Mouse (Mus musculus) erythroblast, embryonic 14.5 days (primary cell): ENCODE results near the gene Dpf2. TPM values are rescaled to one million over a fixed set of nuclear protein-coding genes. Genes with fewer than 3 reads are reported as not detected.
A peak's percentile ranks its signal among the peaks of the same experiment; 100 is the strongest.

Experiments used
- H3K27me3 ChIP-seq: 2 replicates; pipeline ENCODE4 v1.6.1; 2012; ENCODE audit warnings: inconsistent platforms; ENCODE audit not compliant: control insufficient read depth
- H3K36me3 ChIP-seq: 2 replicates; pipeline ENCODE4 v1.6.1; 2012; ENCODE audit warnings: mild to moderate bottlenecking, inconsistent platforms; ENCODE audit not compliant: control insufficient read depth
- H3K4me1 ChIP-seq: 2 replicates; pipeline ENCODE4 v1.6.1; 2012; ENCODE audit warnings: inconsistent platforms; ENCODE audit not compliant: control insufficient read depth
- H3K4me3 ChIP-seq: replicated peaks from 2 replicates; pipeline ENCODE3; 2012; ENCODE audit warnings: moderate library complexity, mild to moderate bottlenecking, inconsistent platforms
- H3K9me3 ChIP-seq: 2 replicates; pipeline ENCODE4 v1.6.1; 2012; ENCODE audit warnings: low read length, inconsistent platforms, mixed read lengths; ENCODE audit not compliant: control insufficient read depth
- GATA1 ChIP-seq: IDR thresholded peaks from 2 replicates; pipeline ENCODE4 v1.6.1; 2012; ENCODE audit warnings: low read length, inconsistent platforms, mixed read lengths
- TAL1 ChIP-seq: IDR thresholded peaks from 3 replicates; pipeline ENCODE4 v1.6.1; 2012; ENCODE audit warnings: low read length, inconsistent platforms, mixed read lengths
- polyA plus RNA-seq: library from polyadenylated mRNA; stranded (reverse); fragments of >175 nt; gene quantifications from 2 replicates; pipeline ENCODE4 v1.2.3, GENCODE M21; 2012

Dpf2 gene
- polyA plus RNA-seq, 1 experiment = 2.7 TPM

DNA sequence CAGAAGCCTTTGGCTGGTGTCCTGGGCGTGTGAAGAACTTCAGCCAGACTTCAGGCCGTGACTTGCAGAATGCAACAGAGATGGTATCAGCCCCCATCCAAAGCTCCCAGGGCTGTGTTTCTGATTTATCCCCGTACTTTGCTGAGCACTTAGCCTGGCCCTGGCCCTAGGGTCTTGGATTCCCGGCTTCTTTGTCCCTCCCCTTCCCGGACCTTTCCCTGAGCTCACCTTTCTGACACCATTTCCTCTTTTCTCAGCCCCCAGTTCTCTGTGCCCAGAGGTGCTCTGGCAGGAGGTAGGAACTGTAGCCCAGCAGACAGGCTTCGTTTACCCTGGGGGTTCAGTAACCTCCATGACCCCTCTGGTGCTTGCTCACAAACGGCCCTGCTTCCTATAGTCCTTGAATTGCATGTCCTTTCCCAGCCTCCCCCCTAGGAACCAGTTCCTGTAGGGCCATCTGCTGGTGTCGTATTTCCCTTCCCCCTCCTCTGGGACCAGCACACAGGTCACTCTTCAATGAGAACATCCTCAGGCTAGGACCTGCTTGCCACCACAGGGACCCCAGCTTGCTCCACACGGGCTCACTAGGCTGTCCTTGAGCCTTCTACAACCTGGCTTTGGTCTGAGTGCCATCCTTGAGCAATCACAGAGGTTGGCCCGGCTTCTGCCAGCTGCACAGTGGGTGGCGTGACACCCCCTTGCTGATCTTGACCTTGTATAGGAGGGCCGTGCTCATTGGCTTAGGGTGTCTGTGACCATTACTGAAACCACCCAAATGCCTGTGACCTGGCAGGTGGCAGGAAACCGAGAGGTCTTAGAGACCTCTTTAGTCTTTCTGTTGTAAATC is 63.8 kb downstream of the Dpf2 start:
- Histone ChIP-seq H3K36me3 (peaks cover 22% of the 10 kb centered on the region), H3K9me3 (no peaks in the 10 kb centered on the region), H3K4me1 (peaks cover 89% of the 10 kb centered on the region), H3K4me3 (peak overlapping the region; percentile 67), H3K27me3 (no peaks in the 10 kb centered on the region)
- peak; percentile 59; the same call in 1 of the 2 replicates for TF ChIP-seq GATA1
- no peak for TF ChIP-seq TAL1

DNA sequence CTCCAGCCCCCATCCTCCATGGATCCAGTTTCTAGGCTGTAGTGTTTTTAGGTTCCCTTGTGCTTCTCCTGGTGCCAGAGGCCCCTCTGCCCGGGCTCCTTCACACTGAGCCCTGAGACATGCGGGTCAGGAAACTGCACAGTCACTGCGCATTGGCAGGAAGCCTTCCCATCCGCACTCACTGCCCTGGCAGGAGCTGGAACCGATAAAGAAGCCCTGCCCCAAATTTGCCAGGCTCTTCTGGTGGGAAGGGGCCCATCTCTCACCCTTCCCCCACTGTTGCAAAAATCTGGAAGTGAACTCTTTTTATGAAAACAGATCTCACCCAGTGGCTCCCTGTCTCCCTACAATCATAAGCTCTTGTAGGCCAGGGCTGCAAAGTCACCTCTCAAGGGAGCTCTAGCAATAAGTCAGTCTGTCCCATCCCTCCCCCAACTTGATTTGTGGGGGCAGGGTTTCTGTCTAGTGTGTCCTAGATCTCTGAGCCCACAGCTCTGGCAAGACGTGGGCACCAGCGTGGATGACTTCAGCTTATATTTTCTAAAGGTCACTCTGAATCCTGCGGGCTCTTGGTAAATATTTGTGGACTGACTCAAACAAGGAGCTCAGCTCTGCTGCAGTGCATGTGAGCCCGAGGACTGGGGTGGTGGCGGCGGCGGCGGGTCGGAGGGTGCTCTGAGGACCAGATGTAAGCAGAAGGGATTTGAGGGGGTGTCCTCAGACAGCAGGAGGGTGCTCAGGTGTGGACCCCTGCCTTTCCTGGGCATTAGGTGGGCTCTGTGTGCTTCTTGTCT is 64.6 kb downstream of the Dpf2 start:
- no peaks in the 10 kb centered on the region for H3K9me3 ChIP-seq
- peaks cover 97% of the 10 kb centered on the region for H3K4me1 ChIP-seq

DNA sequence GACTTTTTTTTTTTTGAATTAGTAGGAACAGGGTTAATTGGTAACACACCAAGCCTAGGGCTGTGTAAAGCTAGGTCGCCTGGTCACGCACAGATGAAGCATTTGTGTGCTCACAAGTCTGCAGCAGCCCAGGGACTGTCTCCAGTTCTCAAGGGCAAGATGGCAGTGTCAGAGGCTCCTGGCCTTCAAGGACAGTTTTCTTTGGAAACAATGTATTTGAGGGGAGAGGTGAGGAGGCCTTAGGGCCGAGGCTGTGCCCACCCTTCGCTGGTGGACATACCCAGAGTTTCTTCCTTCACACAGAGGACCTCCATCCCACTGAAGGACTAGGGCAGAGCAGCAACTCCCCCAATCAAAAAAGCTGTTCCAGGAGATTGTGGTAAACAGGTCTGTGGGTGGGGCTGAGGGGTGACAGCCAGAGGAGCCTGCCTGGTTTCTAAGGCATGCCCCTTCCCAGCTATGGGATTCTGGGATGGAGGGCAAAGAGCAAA is 65.5 kb downstream of the Dpf2 start:
- TF ChIP-seq GATA1 (no peak), TAL1 (no peak)
- H3K4me1 ChIP-seq = peaks cover 99% of the 10 kb centered on the region
- H3K9me3 ChIP-seq = no peaks in the 10 kb centered on the region
- peaks cover 23% of the 10 kb centered on the region for H3K36me3 ChIP-seq
- no peaks in the 10 kb centered on the region for H3K27me3 ChIP-seq
- peak overlapping the region; percentile 67 for H3K4me3 ChIP-seq

More for the DNA sequence above, 64.6 kb downstream of the Dpf2 start:
- Histone ChIP-seq H3K4me3 (peak overlapping the region; percentile 67), H3K27me3 (no peaks in the 10 kb centered on the region), H3K36me3 (peaks cover 28% of the 10 kb centered on the region)
- TF ChIP-seq GATA1 (peak; percentile 26; the same call in 1 of the 2 replicates), TAL1 (peak; percentile 36; the same call in 1 of the 3 replicates)

GRCm38 (mm10) chr19:5846557-5847305 is 66.1 kb downstream of the Dpf2 start:
- H3K27me3 ChIP-seq = no peaks in the 10 kb centered on the region
- TF ChIP-seq GATA1 (no peak), TAL1 (no peak)

More at GRCm38 (mm10) chr19:5846557-5847305, 66.1 kb downstream of the Dpf2 start:
- peaks cover 21% of the 10 kb centered on the region for H3K36me3 ChIP-seq
- H3K4me3 ChIP-seq = peak overlapping the region; percentile 67
- no peaks in the 10 kb centered on the region for H3K9me3 ChIP-seq
- H3K4me1 ChIP-seq = peaks cover 99% of the 10 kb centered on the region

Other genes starting within 250 kb of the Dpf2 start
- gene Sipa1, start 249.3 kb downstream of the Dpf2 start, polyA plus RNA-seq = 63.2 and 69.8 TPM in 2 replicates
- 18.5 and 20.2 TPM in 2 replicates for gene Map3k11, start 224.3 kb downstream of the Dpf2 start, polyA plus RNA-seq
- gene Pcnx3, start 224.1 kb downstream of the Dpf2 start, polyA plus RNA-seq = 43.8 and 46.7 TPM in 2 replicates
- 0.04 and 0.06 TPM in 2 replicates for gene Kcnk7, start 208.6 kb downstream of the Dpf2 start, polyA plus RNA-seq
- gene Ehbp1l1, start 186.7 kb downstream of the Dpf2 start, polyA plus RNA-seq = 88.4 and 106 TPM in 2 replicates
- gene Fam89b, start 183.4 kb downstream of the Dpf2 start, polyA plus RNA-seq = 33.0 and 41.0 TPM in 2 replicates
- 0.06 and 0.09 TPM in 2 replicates for gene Ltbp3, start 172.1 kb downstream of the Dpf2 start, polyA plus RNA-seq
- 8.2 TPM in 2 replicates for gene Scyl1, start 141.6 kb downstream of the Dpf2 start, polyA plus RNA-seq
- 0.74 and 0.75 TPM in 2 replicates for gene Frmd8, start 37.7 kb downstream of the Dpf2 start, polyA plus RNA-seq
- gene Slc25a45, start 35.2 kb downstream of the Dpf2 start, polyA plus RNA-seq = 0.07 TPM in 1 of 2 replicates, not detected in the other
- 0.12 and 0.28 TPM in 2 replicates for gene Tigd3, start 18.9 kb downstream of the Dpf2 start, polyA plus RNA-seq
- gene Cdc42ep2, start 11.8 kb upstream of the Dpf2 start, polyA plus RNA-seq = 0.10 and 0.13 TPM in 2 replicates
- 6.6 and 6.8 TPM in 2 replicates for gene Pola2, start 51.2 kb upstream of the Dpf2 start, polyA plus RNA-seq
- not detected in 2 replicates for gene Slc22a20, start 73.1 kb upstream of the Dpf2 start, polyA plus RNA-seq
- gene Capn1, start 102.9 kb upstream of the Dpf2 start, polyA plus RNA-seq = 38.5 and 46.1 TPM in 2 replicates
- gene Syvn1, start 133.6 kb upstream of the Dpf2 start, polyA plus RNA-seq = 9.5 and 10.2 TPM in 2 replicates
- 4.9 and 6.3 TPM in 2 replicates for gene Mrpl49, start 144.8 kb upstream of the Dpf2 start, polyA plus RNA-seq
- 521 and 530 TPM in 2 replicates for gene Fau, start 144.8 kb upstream of the Dpf2 start, polyA plus RNA-seq
- 8.6 and 9.3 TPM in 2 replicates for gene Znhit2, start 148.2 kb upstream of the Dpf2 start, polyA plus RNA-seq
- 0.31 and 1.4 TPM in 2 replicates for gene Tm7sf2, start 155.4 kb upstream of the Dpf2 start, polyA plus RNA-seq
- gene Vps51, start 164.2 kb upstream of the Dpf2 start, polyA plus RNA-seq = 3.9 and 4.9 TPM in 2 replicates
- not detected in 2 replicates for gene Tmem262, start 167.0 kb upstream of the Dpf2 start, polyA plus RNA-seq
- gene Gm28374, start 169.2 kb upstream of the Dpf2 start, polyA plus RNA-seq = 0.06 TPM in 1 of 2 replicates, not detected in the other
- gene Zfpl1, start 171.9 kb upstream of the Dpf2 start, polyA plus RNA-seq = 5.1 and 6.9 TPM in 2 replicates
- gene Cdca5, start 172.0 kb upstream of the Dpf2 start, polyA plus RNA-seq = 2.2 and 2.3 TPM in 2 replicates
- 1.3 and 1.4 TPM in 2 replicates for gene AC131692.1, start 181.4 kb upstream of the Dpf2 start, polyA plus RNA-seq
- 0.26 and 0.35 TPM in 2 replicates for gene Naaladl1, start 192.8 kb upstream of the Dpf2 start, polyA plus RNA-seq
- 7.2 TPM in 2 replicates for gene Sac3d1, start 205.6 kb upstream of the Dpf2 start, polyA plus RNA-seq
- 87.4 and 91.3 TPM in 2 replicates for gene Snx15, start 215.3 kb upstream of the Dpf2 start, polyA plus RNA-seq
- gene Batf2, start 228.0 kb upstream of the Dpf2 start, polyA plus RNA-seq = 0.03 TPM in 1 of 2 replicates, not detected in the other
- gene Arl2, start 228.5 kb upstream of the Dpf2 start, polyA plus RNA-seq = 9.5 and 10.8 TPM in 2 replicates